Mouse (Mus musculus): Measurements from ENCODE around the gene Ppm1m. TPM values are rescaled to one million over a fixed set of nuclear protein-coding genes. Genes with fewer than 3 reads are reported as not detected.

Gene Ppm1m
- polyA plus RNA-seq, 1 experiment from 2014 or later: 16.9 TPM

GRCm38 (mm10) chr9:106231220-106231619, 31.7 kb upstream of the Ppm1m start:
- no peak overlapping the region for H3K9ac ChIP-seq (replicated peaks)
- peaks cover 39% of the 10 kb centered on the region for H3K36me3 ChIP-seq
- peaks cover 3% of the 10 kb centered on the region for H3K4me1 ChIP-seq (replicated peaks)
- no peak overlapping the region for H3K4me2 ChIP-seq (replicated peaks)
- H3K27me3 ChIP-seq: no peaks in the 10 kb centered on the region
- no peaks in the 10 kb centered on the region for H3K9me3 ChIP-seq
- H3K4me3 ChIP-seq (replicated peaks): no peak overlapping the region
- WGBS: 79% methylated on average over 7 of the region's 7 CpGs
- ATAC-seq: no peak
- H3K27ac ChIP-seq: no peak overlapping the region

DNA sequence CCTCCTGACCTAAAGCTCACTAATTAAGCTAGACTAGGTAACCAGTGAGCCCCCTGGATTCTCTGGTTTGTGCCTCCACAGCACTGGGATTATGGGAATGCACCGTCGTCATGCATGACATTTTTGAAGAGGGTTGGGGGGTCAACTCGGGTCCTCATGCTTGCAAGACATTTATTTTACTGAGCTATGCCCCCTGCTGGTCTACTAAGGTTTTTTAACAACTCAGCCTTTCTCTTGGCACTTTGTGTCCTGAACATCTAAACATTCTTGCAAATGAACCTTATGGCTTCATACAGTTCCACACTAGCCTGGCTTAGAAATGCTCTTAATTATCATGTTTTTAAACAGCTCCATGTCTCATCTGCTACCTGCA, 31.2 kb upstream of the Ppm1m start:
- WGBS: 55% methylated on average over 3 of the region's 3 CpGs

DNA sequence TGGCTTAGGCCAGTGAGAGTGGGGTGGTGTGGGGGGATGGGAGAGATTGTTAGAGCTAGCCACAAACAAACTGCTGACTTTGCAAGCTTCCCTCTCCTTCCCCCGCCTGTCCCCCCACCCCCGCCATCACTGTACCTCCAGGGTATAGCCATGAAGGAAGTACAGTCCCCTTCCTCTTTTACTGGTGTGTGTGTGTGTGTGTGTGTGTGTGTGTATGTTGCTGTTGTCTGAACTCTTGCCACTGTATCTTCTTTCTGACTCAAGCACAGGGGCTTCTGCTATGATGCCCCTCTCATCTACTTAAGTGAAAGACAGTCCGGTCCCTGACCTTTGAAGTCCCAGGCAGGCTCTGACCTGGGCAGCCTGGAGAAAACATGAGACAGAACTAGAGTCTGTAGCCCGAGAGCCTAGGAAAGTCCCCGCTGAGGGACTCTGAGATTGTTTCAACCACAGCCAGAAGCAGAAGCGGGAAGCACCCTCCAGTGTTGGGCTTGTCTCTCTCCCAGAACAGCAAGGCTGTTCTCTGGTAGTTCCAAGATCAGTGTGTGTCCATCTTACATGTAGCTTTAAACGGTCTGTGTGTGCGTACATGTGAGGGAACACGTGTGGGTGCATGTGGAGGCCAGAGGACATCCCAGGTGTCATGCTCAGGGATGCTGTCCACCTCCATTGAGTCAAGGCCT, 30.6 kb upstream of the Ppm1m start:
- Histone ChIP-seq H3K36me3 (peaks cover 29% of the 10 kb centered on the region), H3K4me2 (replicated peaks) (no peak overlapping the region), H3K4me3 (replicated peaks) (no peak overlapping the region), H3K9me3 (no peaks in the 10 kb centered on the region), H3K9ac (replicated peaks) (no peak overlapping the region), H3K27me3 (peaks cover 6% of the 10 kb centered on the region), H3K27ac (no peak overlapping the region), H3K4me1 (replicated peaks) (peaks cover 11% of the 10 kb centered on the region)
- WGBS: 86% methylated on average over 9 of the region's 9 CpGs
- no peak for ATAC-seq

More for the DNA sequence above, 31.2 kb upstream of the Ppm1m start:
- H3K4me2 ChIP-seq (replicated peaks): no peak overlapping the region
- no peak overlapping the region for H3K9ac ChIP-seq (replicated peaks)
- no peaks in the 10 kb centered on the region for H3K9me3 ChIP-seq
- H3K27ac ChIP-seq: no peak overlapping the region
- peaks cover 34% of the 10 kb centered on the region for H3K36me3 ChIP-seq
- H3K4me3 ChIP-seq (replicated peaks): no peak overlapping the region
- ATAC-seq: no peak
- peaks cover 8% of the 10 kb centered on the region for H3K4me1 ChIP-seq (replicated peaks)
- peaks cover under 1% of the 10 kb centered on the region; the same call in 1 of the 2 replicates for H3K27me3 ChIP-seq

GRCm38 (mm10) chr9:106227790-106228429, 28.4 kb upstream of the Ppm1m start:
- Histone ChIP-seq H3K4me3 (replicated peaks) (no peak overlapping the region), H3K27ac (no peak overlapping the region), H3K4me1 (replicated peaks) (peaks cover 11% of the 10 kb centered on the region), H3K36me3 (peaks cover 7% of the 10 kb centered on the region), H3K9ac (replicated peaks) (no peak overlapping the region), H3K4me2 (replicated peaks) (no peak overlapping the region), H3K9me3 (no peaks in the 10 kb centered on the region), H3K27me3 (peaks cover 15% of the 10 kb centered on the region)
- ATAC-seq: no peak
- 67% methylated on average over 8 of the region's 8 CpGs for WGBS

GRCm38 (mm10) chr9:106226151-106226682, 26.7 kb upstream of the Ppm1m start:
- Histone ChIP-seq H3K9ac (replicated peaks) (peak overlapping the region; percentile 63), H3K4me1 (replicated peaks) (peaks cover 11% of the 10 kb centered on the region), H3K36me3 (no peaks in the 10 kb centered on the region), H3K4me3 (replicated peaks) (peak overlapping the region; percentile 40), H3K27ac (0 out of 2 replicates have a peak overlapping the region, but pooled peaks have one; percentile 5), H3K4me2 (replicated peaks) (peak overlapping the region; percentile 69), H3K9me3 (no peaks in the 10 kb centered on the region), H3K27me3 (peaks cover 15% of the 10 kb centered on the region)
- peak; percentile 81 for ATAC-seq
- WGBS: 6% methylated on average over 34 of the region's 34 CpGs

DNA sequence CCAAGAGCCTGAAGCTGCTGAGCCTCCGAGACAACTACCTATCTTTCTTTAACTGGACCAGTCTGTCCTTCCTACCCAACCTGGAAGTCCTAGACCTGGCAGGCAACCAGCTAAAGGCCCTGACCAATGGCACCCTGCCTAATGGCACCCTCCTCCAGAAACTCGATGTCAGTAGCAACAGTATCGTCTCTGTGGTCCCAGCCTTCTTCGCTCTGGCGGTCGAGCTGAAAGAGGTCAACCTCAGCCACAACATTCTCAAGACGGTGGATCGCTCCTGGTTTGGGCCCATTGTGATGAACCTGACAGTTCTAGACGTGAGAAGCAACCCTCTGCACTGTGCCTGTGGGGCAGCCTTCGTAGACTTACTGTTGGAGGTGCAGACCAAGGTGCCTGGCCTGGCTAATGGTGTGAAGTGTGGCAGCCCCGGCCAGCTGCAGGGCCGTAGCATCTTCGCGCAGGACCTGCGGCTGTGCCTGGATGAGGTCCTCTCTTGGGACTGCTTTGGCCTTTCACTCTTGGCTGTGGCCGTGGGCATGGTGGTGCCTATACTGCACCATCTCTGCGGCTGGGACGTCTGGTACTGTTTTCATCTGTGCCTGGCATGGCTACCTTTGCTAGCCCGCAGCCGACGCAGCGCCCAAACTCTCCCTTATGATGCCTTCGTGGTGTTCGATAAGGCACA, 26.1 kb upstream of the Ppm1m start:
- H3K9ac ChIP-seq (replicated peaks): peak overlapping the region; percentile 63
- peaks cover 15% of the 10 kb centered on the region for H3K27me3 ChIP-seq
- no peaks in the 10 kb centered on the region for H3K36me3 ChIP-seq
- no peak overlapping the region for H3K27ac ChIP-seq
- 62% methylated on average over 24 of the region's 24 CpGs for WGBS
- H3K4me2 ChIP-seq (replicated peaks): peak overlapping the region; percentile 69
- H3K4me3 ChIP-seq (replicated peaks): peak overlapping the region; percentile 40
- peak; percentile 51 for ATAC-seq
- no peaks in the 10 kb centered on the region for H3K9me3 ChIP-seq
- H3K4me1 ChIP-seq (replicated peaks): peaks cover 11% of the 10 kb centered on the region

DNA sequence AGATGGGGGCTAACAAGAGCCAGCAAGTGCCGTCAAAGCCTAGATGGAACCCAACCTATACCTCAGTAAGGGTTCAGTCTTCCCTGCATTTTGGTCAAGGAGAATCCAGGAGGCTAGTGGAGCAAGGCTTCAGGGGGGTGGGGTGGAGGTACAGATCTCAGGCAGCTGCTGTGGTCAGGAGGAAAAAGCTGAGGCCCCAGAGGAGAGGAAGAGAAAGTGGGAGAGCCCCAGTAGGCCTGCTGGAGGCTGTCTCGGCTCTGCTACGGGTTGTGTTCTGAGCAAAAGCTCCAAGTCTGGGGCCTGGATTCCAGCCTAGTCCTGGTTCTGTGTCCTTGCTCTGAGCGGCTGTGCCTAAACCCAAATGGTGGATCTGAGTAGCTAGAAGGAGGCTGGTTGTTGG, 23.4 kb upstream of the Ppm1m start:
- Histone ChIP-seq H3K4me1 (replicated peaks) (peaks cover 11% of the 10 kb centered on the region), H3K9ac (replicated peaks) (no peak overlapping the region), H3K9me3 (no peaks in the 10 kb centered on the region), H3K27ac (no peak overlapping the region), H3K36me3 (no peaks in the 10 kb centered on the region), H3K4me3 (replicated peaks) (no peak overlapping the region), H3K4me2 (replicated peaks) (no peak overlapping the region), H3K27me3 (peaks cover 15% of the 10 kb centered on the region)
- WGBS: 89% methylated on average over 4 of the region's 4 CpGs
- ATAC-seq: no peak

DNA sequence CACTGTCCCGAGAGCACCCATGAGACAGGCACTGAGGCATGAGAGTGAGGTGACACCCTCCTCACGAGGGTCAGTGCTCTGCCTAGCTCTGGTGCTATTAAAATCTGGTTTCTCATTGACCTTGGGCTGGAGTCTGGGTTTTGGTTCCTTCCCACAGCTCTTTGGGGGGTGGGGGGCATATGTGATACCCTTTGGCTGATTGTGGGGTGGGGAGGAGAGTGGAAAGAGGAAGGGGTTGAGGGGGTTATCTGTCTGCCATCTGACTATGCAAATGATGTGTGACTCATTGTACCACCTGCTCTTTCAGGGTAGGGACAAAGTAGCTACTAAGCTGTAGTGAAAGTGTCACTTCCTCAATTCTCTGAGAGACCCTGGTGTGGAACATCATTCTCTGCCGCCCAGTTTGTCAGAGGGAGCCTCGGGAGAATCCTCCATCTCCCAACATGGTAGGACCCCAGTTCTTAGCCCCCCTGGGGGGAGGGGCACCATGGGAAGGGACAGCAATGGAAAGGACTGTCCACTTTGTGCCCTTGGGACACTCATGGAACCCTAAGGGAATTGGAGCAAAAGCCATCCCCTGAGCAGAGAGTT, 22.8 kb upstream of the Ppm1m start, which contains the start of gene Tlr9:
Gene Tlr9 (plus strand): TSS at position 338 of the 591 bp plus-strand sequence.
- Histone ChIP-seq H3K9ac (replicated peaks) (no peak within 1 kb of the TSS), H3K4me1 (replicated peaks) (peaks cover 11% of the 10 kb centered on the region), H3K4me2 (replicated peaks) (no peak within 1 kb of the TSS), H3K36me3 (no peaks in the 10 kb centered on the region), H3K9me3 (no peaks in the 10 kb centered on the region), H3K27ac (no peak within 1 kb of the TSS), H3K4me3 (replicated peaks) (no peak within 1 kb of the TSS), H3K27me3 (peaks cover 15% of the 10 kb centered on the region)
- ATAC-seq: no peak
- WGBS: 84% methylated on average over 4 of the region's 4 CpGs

DNA sequence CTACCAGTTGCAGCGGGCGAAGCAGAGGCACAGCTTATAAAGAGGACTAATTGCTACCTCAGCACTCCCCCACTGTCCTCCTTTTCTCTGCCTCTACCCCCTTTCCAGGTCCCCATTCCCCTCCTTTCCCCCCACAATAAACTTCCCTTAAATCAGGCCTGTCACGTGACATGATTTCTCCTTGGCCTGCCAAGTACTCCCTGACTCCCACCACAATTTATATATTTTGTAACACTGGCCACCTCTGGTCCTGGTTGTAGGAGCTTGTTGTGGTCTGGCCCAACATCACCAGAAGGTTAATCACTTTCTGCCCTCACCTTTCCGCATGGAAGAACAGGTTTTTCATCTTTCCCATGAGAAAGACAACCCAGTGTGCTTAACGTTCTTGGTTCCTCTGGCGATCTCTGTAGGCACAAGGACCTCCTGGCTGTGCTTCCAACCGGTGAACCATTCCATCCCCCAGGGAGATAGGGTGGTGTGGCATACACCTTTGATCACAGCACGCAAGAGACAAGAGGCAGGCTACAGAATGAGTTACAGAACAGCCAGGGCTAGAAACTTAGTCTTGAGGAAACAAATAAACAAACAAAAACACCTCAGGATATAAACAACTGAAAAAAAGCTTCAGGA, 21.5 kb upstream of the Ppm1m start:
- peaks cover 5% of the 10 kb centered on the region for H3K4me1 ChIP-seq (replicated peaks)
- no peaks in the 10 kb centered on the region for H3K9me3 ChIP-seq
- H3K27me3 ChIP-seq: peaks cover 15% of the 10 kb centered on the region
- no peak overlapping the region for H3K27ac ChIP-seq
- ATAC-seq: no peak
- H3K36me3 ChIP-seq: peaks cover 4% of the 10 kb centered on the region; the same call in 1 of the 2 replicates
- 73% methylated on average over 8 of the region's 8 CpGs for WGBS
- no peak overlapping the region for H3K4me2 ChIP-seq (replicated peaks)
- no peak overlapping the region for H3K9ac ChIP-seq (replicated peaks)
- H3K4me3 ChIP-seq (replicated peaks): no peak overlapping the region

DNA sequence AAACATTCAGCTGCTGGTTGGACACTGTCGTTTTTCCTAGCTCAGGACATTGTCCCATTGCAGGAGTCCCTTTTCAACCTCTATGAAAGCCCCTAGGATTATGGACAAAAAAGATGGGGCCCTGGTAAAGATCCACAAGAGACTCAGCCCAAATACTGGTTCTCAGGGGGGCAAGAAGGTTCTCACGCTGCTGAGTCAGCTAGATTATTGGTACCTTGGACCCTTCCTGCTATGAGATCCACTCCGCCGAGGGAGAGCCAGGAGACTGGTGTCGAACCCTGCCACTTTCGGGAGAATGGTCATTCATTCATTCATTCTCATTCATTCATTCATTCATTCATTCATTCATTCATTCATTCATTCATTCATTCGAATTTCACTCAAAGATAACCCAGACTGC, 17.4 kb upstream of the Ppm1m start:
- 84% methylated on average over 7 of the region's 7 CpGs for WGBS
- no peak for ATAC-seq
- no peak overlapping the region for H3K4me3 ChIP-seq (replicated peaks)

DNA sequence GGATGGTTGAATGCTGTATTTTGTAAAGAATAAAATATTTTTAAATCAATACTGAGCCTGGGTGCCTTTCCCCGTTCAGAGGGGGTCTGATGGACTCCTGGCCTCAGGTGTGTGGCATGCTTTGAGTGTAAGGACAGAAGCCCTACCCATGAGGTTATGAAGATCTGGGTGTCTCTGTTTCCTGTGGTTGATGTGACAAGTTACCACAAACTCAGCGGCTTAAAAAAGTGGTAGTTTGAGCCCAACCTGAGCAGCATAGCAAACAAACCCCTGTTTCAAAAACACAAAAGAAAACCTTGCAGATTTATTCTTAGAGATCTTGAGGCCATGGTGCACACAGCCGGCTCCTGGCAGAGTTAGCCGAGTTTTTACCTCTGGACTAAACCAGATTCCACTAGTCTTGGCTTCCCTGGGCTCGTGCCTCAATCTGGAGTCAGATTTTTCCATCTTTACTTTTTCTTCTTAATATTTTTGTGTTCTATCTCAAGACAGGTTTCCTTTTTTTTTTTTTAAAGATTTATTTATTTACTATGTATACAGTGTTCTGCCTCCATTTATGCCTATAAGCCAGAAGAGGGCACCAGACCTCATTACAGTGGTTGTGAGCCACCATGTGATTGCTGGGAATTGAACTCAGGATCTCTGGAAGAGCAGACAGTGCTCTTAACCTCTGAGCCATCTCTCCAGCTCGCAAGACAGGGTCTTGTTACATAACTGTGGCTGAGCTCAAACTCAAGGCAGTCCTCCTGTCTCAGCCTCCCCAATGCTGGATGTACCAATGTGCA, 16.0 kb upstream of the Ppm1m start:
- Histone ChIP-seq H3K27ac (no peak overlapping the region), H3K36me3 (peaks cover 39% of the 10 kb centered on the region), H3K9me3 (no peaks in the 10 kb centered on the region), H3K9ac (replicated peaks) (no peak overlapping the region), H3K27me3 (no peaks in the 10 kb centered on the region), H3K4me3 (replicated peaks) (no peak overlapping the region), H3K4me2 (replicated peaks) (no peak overlapping the region), H3K4me1 (replicated peaks) (peaks cover 18% of the 10 kb centered on the region)
- WGBS: 88% methylated on average over 6 of the region's 6 CpGs
- no peak for ATAC-seq

More for the DNA sequence above, 17.4 kb upstream of the Ppm1m start:
- H3K4me2 ChIP-seq (replicated peaks): no peak overlapping the region
- no peak overlapping the region for H3K9ac ChIP-seq (replicated peaks)
- H3K36me3 ChIP-seq: peaks cover 39% of the 10 kb centered on the region
- H3K27ac ChIP-seq: no peak overlapping the region
- no peaks in the 10 kb centered on the region for H3K27me3 ChIP-seq
- no peaks in the 10 kb centered on the region for H3K9me3 ChIP-seq
- peaks cover 6% of the 10 kb centered on the region for H3K4me1 ChIP-seq (replicated peaks)

Data from midbrain, embryonic 13.5 days (tissue).